Mouse (Mus musculus) small intestine, adult 2 months (tissue): ENCODE measurements around the gene Lrrtm1.

ENCODE experiments used
- CTCF ChIP-seq: fragments of 200-500 bp; IDR thresholded peaks from 2 replicates; pipeline ENCODE4 v1.5.1; 2012; ENCODE audit warnings: low read depth, mild to moderate bottlenecking, control low read depth, inconsistent platforms, low read length, moderate library complexity, mixed read lengths; ENCODE audit not compliant: insufficient replicate concordance, insufficient read length; ENCODE audit errors: extremely low read depth
- POLR2A ChIP-seq: fragments of 200-500 bp; IDR thresholded peaks from 2 replicates; pipeline ENCODE4 v1.6.1; 2012; ENCODE audit warnings: low read depth, mild to moderate bottlenecking, control low read depth, inconsistent platforms, low read length, moderate library complexity

GRCm38 (mm10) chr6:77222849-77223638 is 19.4 kb upstream of the Lrrtm1 start:
- no peak for TF ChIP-seq CTCF
- TF ChIP-seq POLR2A = no peak
